Mouse (Mus musculus): ENCODE results near the gene Timm13.

The Timm13 gene

GRCm38 (mm10) chr10:80858350-80858935, 42.3 kb downstream of the Timm13 start:
- no peak for DNase-seq

- DNase-seq = no peak
Measured at GRCm38 (mm10) chr10:80857848-80858247, 42.9 kb downstream of the Timm13 start.

GRCm38 (mm10) chr10:80857386-80857785, 43.4 kb downstream of the Timm13 start:
- no peak for DNase-seq

GRCm38 (mm10) chr10:80856908-80857307, 43.9 kb downstream of the Timm13 start:
- no peak for DNase-seq

GRCm38 (mm10) chr10:80856267-80856666, 44.5 kb downstream of the Timm13 start:
- DNase-seq = no peak

GRCm38 (mm10) chr10:80855749-80856073, 45.1 kb downstream of the Timm13 start:
- no peak for DNase-seq

GRCm38 (mm10) chr10:80854913-80855748, 45.6 kb downstream of the Timm13 start, which contains the start of the genes Lsm7 and Sppl2b:
Lsm7 (minus strand) TSS chr10:80855209.
Sppl2b (plus strand) TSS chr10:80855275.
- DNase-seq = peak; percentile 96 to 98
